Mouse (Mus musculus) adrenal gland, postnatal 14 days (tissue): ENCODE results near the gene Lama5. TPM values are rescaled to one million over a fixed set of nuclear protein-coding genes. Genes with fewer than 3 reads are reported as not detected.
A peak's percentile ranks its signal among the peaks of the same experiment; 100 is the strongest.
"Not testable (repeated sequence)": the region's sequence is repeated elsewhere in the genome, so short reads cannot be mapped to it uniquely, and the experiment has no call there.

ENCODE experiments used
- DNase-seq: peaks from one replicate; pipeline ENCODE4 v3.0.0; 2021; ENCODE audit warnings: mixed read lengths
- long read RNA-seq, 2 experiments: library from polyadenylated mRNA; stranded (forward); transcript quantifications; one replicate each; pipeline ENCODE4 v2.0.0; 2021
- total RNA-seq: library from RNA; stranded (reverse); gene quantifications from 2 replicates; pipeline ENCODE4 v1.2.3, GENCODE M21; 2021

Lama5 gene
- total RNA-seq, result 48.7 and 55.1 TPM in 2 replicates
- long read RNA-seq, experiment 1, partial matches to known transcripts, result 20 of 25 reads
- long read RNA-seq, experiment 1, other reads (novel, unspliced or antisense), result 5 of 25 reads
- long read RNA-seq, experiment 2, partial matches to known transcripts, result 14 of 14 reads
- long read RNA-seq, experiment 2, other reads (novel, unspliced or antisense), result 0 of 14 reads

GRCm38 (mm10) chr2:180225762-180226378 is at the start of gene Lama5:
Gene Lama5, minus strand, starts transcription at chr2:180225859.
- DNase-seq, result peak; percentile 84

GRCm38 (mm10) chr2:180274523-180274922 is 48.9 kb upstream of the Lama5 start:
- no peak for DNase-seq

- peak; percentile 96 for DNase-seq
These were observed 48.0 kb upstream of the Lama5 start, which contains the start of gene Cables2 for GRCm38 (mm10) chr2:180273394-180274244. Gene Cables2, minus strand, starts transcription at chr2:180273496.

GRCm38 (mm10) chr2:180272884-180273321 is 47.2 kb upstream of the Lama5 start:
- DNase-seq, result no peak

- DNase-seq, result no peak
These were observed 46.2 kb upstream of the Lama5 start for GRCm38 (mm10) chr2:180271804-180272395.

DNA sequence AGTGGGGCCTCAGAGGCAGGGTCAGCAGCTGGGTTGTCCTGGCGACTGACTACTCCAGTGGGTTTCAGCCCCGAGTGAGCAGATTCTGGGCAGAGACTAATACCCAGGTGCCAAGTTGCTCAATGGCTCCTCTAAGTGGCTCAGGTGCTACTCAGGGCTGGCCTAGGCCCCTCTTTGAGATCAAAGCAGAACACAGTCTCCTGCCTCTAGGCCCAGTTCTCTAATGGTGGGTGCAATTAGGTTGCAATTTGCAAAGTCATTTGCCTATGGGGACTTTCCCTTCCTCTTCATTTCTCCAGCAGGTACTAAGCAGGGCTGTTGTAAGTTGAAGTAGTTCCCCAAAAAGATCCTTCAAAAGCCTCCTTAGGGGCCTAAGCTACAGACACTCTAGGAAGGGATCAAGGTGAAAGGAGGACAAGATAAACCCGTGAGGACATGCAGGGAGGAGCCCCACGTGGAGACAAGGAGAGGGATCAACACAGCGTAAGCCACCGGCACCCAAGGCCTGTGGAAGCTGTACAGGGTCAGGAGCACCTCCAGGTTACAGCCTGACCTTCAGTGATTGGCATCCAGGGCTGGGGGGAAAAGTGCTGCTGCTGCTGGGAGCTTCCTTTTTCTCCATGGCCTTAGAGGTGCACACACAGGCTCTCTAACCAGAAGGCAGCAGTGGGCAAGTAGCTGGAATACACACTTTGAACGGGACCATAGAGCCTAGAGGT is 45.0 kb upstream of the Lama5 start:
- no peak for DNase-seq

- no peak for DNase-seq
These were observed 43.7 kb upstream of the Lama5 start for GRCm38 (mm10) chr2:180269329-180269728.

- no peak for DNase-seq
These were observed 42.3 kb upstream of the Lama5 start for GRCm38 (mm10) chr2:180267955-180268354.

DNA sequence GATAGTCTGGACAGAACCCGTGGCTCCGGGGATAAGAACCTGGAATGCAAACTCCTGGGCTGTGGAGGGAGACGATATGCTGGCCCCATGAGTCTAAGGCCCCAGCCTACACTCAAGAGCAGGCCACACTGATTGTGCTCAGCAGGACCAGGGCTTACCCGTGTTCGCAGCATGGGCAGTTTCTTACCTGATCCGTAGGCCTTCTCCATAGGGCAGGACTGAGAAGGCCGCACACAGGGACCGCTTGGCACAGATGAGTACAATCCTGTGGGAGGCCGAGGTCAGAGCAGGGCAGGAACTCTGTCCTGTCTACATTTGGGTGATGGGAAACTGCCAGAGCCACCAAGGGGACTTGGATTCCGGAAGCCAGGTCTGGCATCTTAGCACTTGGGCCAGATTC is 37.2 kb upstream of the Lama5 start:
- DNase-seq, result peak; percentile 29

DNA sequence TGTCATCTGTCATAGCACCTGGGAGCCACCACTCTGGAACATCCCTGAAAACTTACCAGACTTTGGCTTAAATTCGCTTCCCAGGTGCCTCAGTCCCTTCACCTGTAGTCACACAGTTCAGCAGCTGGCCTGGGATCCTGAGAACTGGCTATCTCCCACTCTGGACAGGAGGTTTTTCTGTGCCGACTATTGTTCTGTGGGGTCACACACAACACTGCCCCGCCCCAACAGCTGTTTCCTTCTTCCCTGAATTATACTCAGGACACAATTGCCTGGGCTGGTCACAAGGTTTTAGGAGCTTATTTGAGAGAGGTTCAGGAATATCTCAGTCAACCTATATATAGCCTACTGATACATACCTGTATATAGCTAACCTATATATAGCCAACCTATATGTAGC is 36.8 kb upstream of the Lama5 start:
- DNase-seq, result no peak

GRCm38 (mm10) chr2:180261901-180262300 is 36.2 kb upstream of the Lama5 start:
- no peak for DNase-seq

- DNase-seq, result no peak
These were observed 35.2 kb upstream of the Lama5 start for GRCm38 (mm10) chr2:180260610-180261480.

GRCm38 (mm10) chr2:180259826-180260609 is 34.4 kb upstream of the Lama5 start:
- DNase-seq, result peak; percentile 50

GRCm38 (mm10) chr2:180258951-180259484 is 33.4 kb upstream of the Lama5 start:
- DNase-seq, result not testable (repeated sequence)

GRCm38 (mm10) chr2:180257963-180258865 is 32.6 kb upstream of the Lama5 start:
- no peak for DNase-seq

GRCm38 (mm10) chr2:180257001-180257521 is 31.4 kb upstream of the Lama5 start, which contains the start of gene Rps21:
Gene Rps21, plus strand, starts transcription at chr2:180257377.
- peak; percentile 98 for DNase-seq

- DNase-seq, result no peak
These were observed 30.8 kb upstream of the Lama5 start for GRCm38 (mm10) chr2:180256296-180257000.

- DNase-seq, result no peak
These were observed 30.0 kb upstream of the Lama5 start for GRCm38 (mm10) chr2:180255701-180256100.
